Comparison of ENCODE assay signal across 8 mouse cellular contexts in genomic region chr5:147186781-147187551, GRCm38 (mm10). TPM values are rescaled to one million over a fixed set of nuclear protein-coding genes. Genes with fewer than 3 reads are reported as not detected.
DNase-seq lines count a peak whose midpoint lies in the region; ATAC-seq and TF ChIP-seq lines count a peak whose summit lies in the region.

No protein-coding gene starts in this region.

- H3K27me3 ChIP-seq in cerebellum, adult 2 months (ENCODE audit: control insufficient read depth, insufficient read depth, low read length), result peaks cover 20% of the 10 kb centered on the region; the same call in 1 of the 2 replicates
- H3K27me3 ChIP-seq in embryonic facial prominence, embryonic 10.5 days (replicated peaks; ENCODE audit: low read depth, poor library complexity, severe bottlenecking), result peaks cover 100% of the 10 kb centered on the region
- H3K27me3 ChIP-seq in kidney, embryonic 16.5 days (ENCODE audit: insufficient read depth, low read length), result peaks cover 97% of the 10 kb centered on the region
- H3K27me3 ChIP-seq in neural tube, embryonic 11.5 days (ENCODE audit: control insufficient read depth, insufficient read depth, low read length), result peaks cover 71% of the 10 kb centered on the region

- no peak for ATAC-seq in kidney, embryonic 16.5 days (ENCODE audit: low FRiP score, low TSS enrichment)
- peak; percentile 63 for ATAC-seq in neural tube, embryonic 11.5 days (ENCODE audit: insufficient read depth, low FRiP score, low TSS enrichment)

- peak overlapping the region; percentile 45 for H3K4me2 ChIP-seq in kidney, embryonic 16.5 days (replicated peaks; ENCODE audit: low read depth, low read length)
- H3K4me2 ChIP-seq in neural tube, embryonic 11.5 days (ENCODE audit: low read depth), result peak overlapping the region; percentile 45

- H3K9me3 ChIP-seq in embryonic facial prominence, embryonic 10.5 days, result peaks cover 8% of the 10 kb centered on the region; the same call in 1 of the 2 replicates
- H3K9me3 ChIP-seq in kidney, embryonic 16.5 days (ENCODE audit: low read length), result peaks cover 8% of the 10 kb centered on the region; the same call in 1 of the 2 replicates
- H3K9me3 ChIP-seq in neural tube, embryonic 11.5 days (ENCODE audit: control insufficient read depth, low read length), result no peaks in the 10 kb centered on the region; the same call in 1 of the 2 replicates

- TF ChIP-seq POLR2A in cerebellum, adult 2 months (IDR thresholded peaks at IDR 0.05; ENCODE audit: borderline replicate concordance, insufficient read depth, low read length), result no peak

- peaks cover 21% of the 10 kb centered on the region for H3K4me1 ChIP-seq in cerebellum, adult 2 months (ENCODE audit: control insufficient read depth, insufficient read depth, low read length)
- H3K4me1 ChIP-seq in embryonic facial prominence, embryonic 10.5 days, result peaks cover 27% of the 10 kb centered on the region
- peaks cover 26% of the 10 kb centered on the region for H3K4me1 ChIP-seq in kidney, embryonic 16.5 days (ENCODE audit: insufficient read depth, low read length)
- peaks cover 11% of the 10 kb centered on the region for H3K4me1 ChIP-seq in neural tube, embryonic 11.5 days (ENCODE audit: control insufficient read depth, insufficient read depth, low read length)

- 1% methylated on average over 37 of the region's 37 CpGs for WGBS in cerebellum, adult 2 months
- whole genome bisulfite sequencing in embryonic facial prominence, embryonic 10.5 days, result under 1% methylated on average over 37 of the region's 37 CpGs
- under 1% methylated on average over 37 of the region's 37 CpGs for WGBS in kidney, embryonic 16.5 days
- under 1% methylated on average over 37 of the region's 37 CpGs for WGBS in neural tube, embryonic 11.5 days

- peak overlapping the region; percentile 41 for H3K4me3 ChIP-seq in cerebellum, adult 2 months (replicated peaks; ENCODE audit: insufficient read depth, low read depth, low read length)
- peak overlapping the region; percentile 46 for H3K4me3 ChIP-seq in embryonic facial prominence, embryonic 10.5 days
- H3K4me3 ChIP-seq in kidney, embryonic 16.5 days (ENCODE audit: low read length), result peak overlapping the region; percentile 33
- H3K4me3 ChIP-seq in neural tube, embryonic 11.5 days (ENCODE audit: low read depth, low read length), result peak overlapping the region; percentile 15

- no peaks in the 10 kb centered on the region for H3K36me3 ChIP-seq in embryonic facial prominence, embryonic 10.5 days (replicated peaks)
- no peaks in the 10 kb centered on the region for H3K36me3 ChIP-seq in kidney, embryonic 16.5 days (ENCODE audit: insufficient read depth, low read length)
- no peaks in the 10 kb centered on the region for H3K36me3 ChIP-seq in neural tube, embryonic 11.5 days (ENCODE audit: control insufficient read depth, insufficient read depth, low read length)

- peak; percentile 31 to 52 for DNase-seq in cerebellum, adult 2 months
- DNase-seq in cerebellum, adult 11 months, result no peak
- DNase-seq in A20 (ENCODE audit: low read depth, low spot score), result peak; percentile 73
- peak; percentile 37 for DNase-seq in embryonic facial prominence, embryonic 10.5 days (ENCODE audit: low spot score)
- peak; percentile 69 for DNase-seq in neural tube, embryonic 11.5 days (ENCODE audit: low spot score)
- no peak for DNase-seq in frontal cortex, postnatal 25 days (ENCODE audit: low spot score in 2 of 2)
- no peak for DNase-seq in left cerebral cortex, adult 9 months (ENCODE audit: low spot score in 2 of 2)

- no peak for TF ChIP-seq CTCF in cerebellum, adult 2 months (IDR thresholded peaks at IDR 0.05; ENCODE audit: borderline replicate concordance, insufficient read depth, low read depth, low read length)

- no peak overlapping the region for H3K27ac ChIP-seq in cerebellum, adult 2 months (ENCODE audit: insufficient read depth, low read length)
- H3K27ac ChIP-seq in embryonic facial prominence, embryonic 10.5 days (replicated peaks), result no peak overlapping the region
- H3K27ac ChIP-seq in kidney, embryonic 16.5 days (ENCODE audit: low read length), result no peak overlapping the region
- no peak overlapping the region for H3K27ac ChIP-seq in neural tube, embryonic 11.5 days (ENCODE audit: low read depth, low read length)

- no peak overlapping the region for H3K9ac ChIP-seq in kidney, embryonic 16.5 days (replicated peaks; ENCODE audit: low read length)
- no peak overlapping the region for H3K9ac ChIP-seq in neural tube, embryonic 11.5 days (ENCODE audit: low read length)

RNA-seq across cellular contexts. Expression of gene Gsx1, which starts 1.5 kb away (rescaled TPM):
- 0.48 and 0.51 TPM in 2 replicates for polyA plus RNA-seq in cerebellum, adult 2 months (2012; rRNA removed)
- 0.80 and 2.0 TPM in 2 replicates for polyA plus RNA-seq in embryonic facial prominence, embryonic 10.5 days (2016; fragmentation: Nextera tagmentation; extraction: Ambion mirVana)
- polyA plus RNA-seq in kidney, embryonic 16.5 days (2015; fragmentation: Nextera tagmentation; extraction: Ambion mirVana), result not detected in 2 replicates
- polyA plus RNA-seq in neural tube, embryonic 11.5 days (2014; fragmentation: Nextera tagmentation; extraction: Ambion mirVana), result 11.3 and 12.8 TPM in 2 replicates

Comparison
In these comparisons a context has a peak if more than half of its experiments do, and no peak if none do; other contexts are left out.
1. DNase-seq: peak in cerebellum, adult 2 months (2 of 2), A20 (single experiment), embryonic facial prominence, embryonic 10.5 days (single experiment) and neural tube, embryonic 11.5 days (single experiment); none in cerebellum, adult 11 months (single experiment), frontal cortex, postnatal 25 days (0 of 2) and left cerebral cortex, adult 9 months (0 of 2).
2. Peak in every context shown above with its lines, with median percentiles within 50 percentile points of each other: H3K4me3 ChIP-seq.